Comparison of ENCODE assay signal across 8 mouse cellular contexts in genomic region chr14:8080165-8080679, GRCm38 (mm10). TPM values are rescaled to one million over a fixed set of nuclear protein-coding genes. Genes with fewer than 3 reads are reported as not detected.
DNase-seq lines count a peak whose midpoint lies in the region; ATAC-seq and TF ChIP-seq lines count a peak whose summit lies in the region.

Rpp14 (plus strand) TSS chr14:8080367.

- peak within 1 kb of the TSS; percentile 91 for H3K4me2 ChIP-seq in forebrain, embryonic 13.5 days
- H3K4me2 ChIP-seq in neural tube, embryonic 15.5 days, result peak within 1 kb of the TSS; percentile 76

- intact Hi-C loops in heart, postnatal 14 days (cut with DNase I), result no loop called here

- H3K4me1 ChIP-seq in E14TG2a.4 (replicated peaks; ENCODE audit: low read depth, low read length), result peaks cover 24% of the 10 kb centered on the region
- peaks cover 16% of the 10 kb centered on the region for H3K4me1 ChIP-seq in forebrain, embryonic 13.5 days
- peaks cover 19% of the 10 kb centered on the region for H3K4me1 ChIP-seq in neural tube, embryonic 15.5 days

- H3K9ac ChIP-seq in forebrain, embryonic 13.5 days, result peak within 1 kb of the TSS; percentile 83
- peak within 1 kb of the TSS; percentile 85 for H3K9ac ChIP-seq in neural tube, embryonic 15.5 days (replicated peaks)

- peak; percentile 97 for ATAC-seq in forebrain, embryonic 13.5 days
- peak; percentile 97 for ATAC-seq in neural tube, embryonic 15.5 days (ENCODE audit: low FRiP score)

- peak within 1 kb of the TSS; percentile 76 for H3K27ac ChIP-seq in forebrain, embryonic 13.5 days
- peak within 1 kb of the TSS; percentile 98 for H3K27ac ChIP-seq in neural tube, embryonic 15.5 days (replicated peaks)

- under 1% methylated on average over 47 of the region's 47 CpGs for WGBS in forebrain, embryonic 13.5 days
- 0% methylated on average over 47 of the region's 47 CpGs for WGBS in neural tube, embryonic 15.5 days

- peak; percentile 75 for TF ChIP-seq CTCF in E14TG2a.4 (conservative IDR thresholded peaks at IDR 0.05; ENCODE audit: low read length)

- H3K27me3 ChIP-seq in E14TG2a.4 (ENCODE audit: insufficient read depth, low read length), result no peaks in the 10 kb centered on the region
- H3K27me3 ChIP-seq in forebrain, embryonic 13.5 days, result no peaks in the 10 kb centered on the region
- H3K27me3 ChIP-seq in neural tube, embryonic 15.5 days (replicated peaks), result no peaks in the 10 kb centered on the region

- peaks cover 5% of the 10 kb centered on the region; the same call in 1 of the 2 replicates for H3K9me3 ChIP-seq in E14TG2a.4 (ENCODE audit: low read length)
- no peaks in the 10 kb centered on the region for H3K9me3 ChIP-seq in forebrain, embryonic 13.5 days (replicated peaks)
- H3K9me3 ChIP-seq in neural tube, embryonic 15.5 days (replicated peaks), result no peaks in the 10 kb centered on the region

- H3K4me3 ChIP-seq in E14TG2a.4 (replicated peaks; ENCODE audit: low read length), result peak within 1 kb of the TSS; percentile 94
- H3K4me3 ChIP-seq in forebrain, embryonic 13.5 days, result peak within 1 kb of the TSS; percentile 71
- peak within 1 kb of the TSS; percentile 81 for H3K4me3 ChIP-seq in neural tube, embryonic 15.5 days (replicated peaks)

- H3K36me3 ChIP-seq in E14TG2a.4 (ENCODE audit: insufficient read depth, low read length), result peaks cover 32% of the 10 kb centered on the region
- H3K36me3 ChIP-seq in forebrain, embryonic 13.5 days (ENCODE audit: poor library complexity, severe bottlenecking), result peaks cover 13% of the 10 kb centered on the region
- H3K36me3 ChIP-seq in neural tube, embryonic 15.5 days, result peaks cover 14% of the 10 kb centered on the region

- peak; percentile 94 for DNase-seq in c-Kit-positive CD71-positive TER-119-positive erythroid progenitor cells, embryonic 14.5 days (ENCODE audit: low spot score)
- DNase-seq in heart, postnatal 14 days, result peak; percentile 94 to 97
- DNase-seq in layer of hippocampus, adult 11-12 months (ENCODE audit: low spot score), result peak; percentile 96
- DNase-seq in lung, adult 18-20 months, result peak; percentile 93 to 94
- DNase-seq in testis, postnatal 14 days (ENCODE audit: low spot score), result peak; percentile 92

RNA-seq across cellular contexts. Expression of gene Rpp14, which starts in this region (rescaled TPM):
- 56.4 and 57.3 TPM in 2 replicates for polyA plus RNA-seq in forebrain, embryonic 13.5 days (2015; fragmentation: Nextera tagmentation; extraction: Ambion mirVana)
- total RNA-seq in heart, postnatal 14 days (2021), result 10 to 100 TPM; 25.5 to 28.5 TPM
- polyA plus RNA-seq in neural tube, embryonic 15.5 days (2015; fragmentation: Nextera tagmentation; extraction: Ambion mirVana), result 43.1 and 57.9 TPM in 2 replicates

Comparison
In these comparisons a context has a peak if more than half of its experiments do, and no peak if none do; other contexts are left out.
1. Peak in every context shown above with its lines: DNase-seq, ATAC-seq, H3K4me3 ChIP-seq and H3K27ac ChIP-seq.